Mouse (Mus musculus): ENCODE results near the gene Dus3l. TPM values are rescaled to one million over a fixed set of nuclear protein-coding genes. Genes with fewer than 3 reads are reported as not detected.

Dus3l gene
- polyA plus RNA-seq, 1 experiment = 55.6 TPM

- Histone ChIP-seq H3K4me3 (ENCODE audit: low read depth, low read length) (no peak overlapping the region), H3K27me3 (ENCODE audit: control insufficient read depth, insufficient read depth, low read length) (no peaks in the 10 kb centered on the region), H3K27ac (ENCODE audit: insufficient read depth, low read depth, low read length) (no peak overlapping the region), H3K4me1 (ENCODE audit: control insufficient read depth, insufficient read depth, insufficient read length, low read length) (peaks cover 10% of the 10 kb centered on the region), H3K36me3 (ENCODE audit: control insufficient read depth, insufficient read depth, low read length) (no peaks in the 10 kb centered on the region)
- WGBS = 25% methylated on average over 36 of the region's 36 CpGs
- TF ChIP-seq CTCF (IDR thresholded peaks at IDR 0.05; ENCODE audit: extremely low read depth, insufficient read length, insufficient replicate concordance, low read depth, low read length) = no peak
- no peak for TF ChIP-seq POLR2A (IDR thresholded peaks at IDR 0.05; ENCODE audit: low read depth, low read length)
Observed at GRCm38 (mm10) chr17:56754271-56755185, 10.0 kb upstream of the Dus3l start.

- Histone ChIP-seq H3K27me3 (ENCODE audit: control insufficient read depth, insufficient read depth, low read length) (no peaks in the 10 kb centered on the region), H3K36me3 (ENCODE audit: control insufficient read depth, insufficient read depth, low read length) (no peaks in the 10 kb centered on the region), H3K4me3 (ENCODE audit: low read depth, low read length) (peak overlapping the region; percentile 64), H3K27ac (ENCODE audit: insufficient read depth, low read depth, low read length) (no peak overlapping the region), H3K4me1 (ENCODE audit: control insufficient read depth, insufficient read depth, insufficient read length, low read length) (peaks cover 15% of the 10 kb centered on the region)
- TF ChIP-seq POLR2A (IDR thresholded peaks at IDR 0.05; ENCODE audit: low read depth, low read length) (no peak), CTCF (IDR thresholded peaks at IDR 0.05; ENCODE audit: extremely low read depth, insufficient read length, insufficient replicate concordance, low read depth, low read length) (peak; percentile 59; the same call in 1 of the 2 replicates)
- under 1% methylated on average over 51 of the region's 51 CpGs for WGBS
Observed at GRCm38 (mm10) chr17:56756703-56757399, 7.7 kb upstream of the Dus3l start.

GRCm38 (mm10) chr17:56757416-56758123, 7.0 kb upstream of the Dus3l start, which contains the start of gene Nrtn:
Nrtn (minus strand) TSS chr17:56757530.
- WGBS = under 1% methylated on average over 41 of the region's 48 CpGs
- H3K4me1 ChIP-seq (ENCODE audit: control insufficient read depth, insufficient read depth, insufficient read length, low read length) = peaks cover 16% of the 10 kb centered on the region
- H3K27ac ChIP-seq (ENCODE audit: insufficient read depth, low read depth, low read length) = 0 out of 2 replicates have a peak within 1 kb of the TSS, but pooled peaks have one; percentile 26
- H3K27me3 ChIP-seq (ENCODE audit: control insufficient read depth, insufficient read depth, low read length) = no peaks in the 10 kb centered on the region
- no peaks in the 10 kb centered on the region for H3K36me3 ChIP-seq (ENCODE audit: control insufficient read depth, insufficient read depth, low read length)
- peak within 1 kb of the TSS; percentile 64 for H3K4me3 ChIP-seq (ENCODE audit: low read depth, low read length)
- no peak for TF ChIP-seq CTCF (IDR thresholded peaks at IDR 0.05; ENCODE audit: extremely low read depth, insufficient read length, insufficient replicate concordance, low read depth, low read length)
- no peak for TF ChIP-seq POLR2A (IDR thresholded peaks at IDR 0.05; ENCODE audit: low read depth, low read length)

- 2% methylated on average over 12 of the region's 12 CpGs for WGBS
- H3K27me3 ChIP-seq (ENCODE audit: control insufficient read depth, insufficient read depth, low read length) = no peaks in the 10 kb centered on the region
- no peak overlapping the region for H3K27ac ChIP-seq (ENCODE audit: insufficient read depth, low read depth, low read length)
- no peak overlapping the region for H3K4me3 ChIP-seq (ENCODE audit: low read depth, low read length)
- peaks cover 20% of the 10 kb centered on the region for H3K4me1 ChIP-seq (ENCODE audit: control insufficient read depth, insufficient read depth, insufficient read length, low read length)
- no peak for TF ChIP-seq POLR2A (IDR thresholded peaks at IDR 0.05; ENCODE audit: low read depth, low read length)
- TF ChIP-seq CTCF (IDR thresholded peaks at IDR 0.05; ENCODE audit: extremely low read depth, insufficient read length, insufficient replicate concordance, low read depth, low read length) = peak; percentile 59; the same call in 1 of the 2 replicates
- no peaks in the 10 kb centered on the region for H3K36me3 ChIP-seq (ENCODE audit: control insufficient read depth, insufficient read depth, low read length)
Observed at GRCm38 (mm10) chr17:56758132-56758531, 6.4 kb upstream of the Dus3l start.

- TF ChIP-seq POLR2A (IDR thresholded peaks at IDR 0.05; ENCODE audit: low read depth, low read length) = no peak
- TF ChIP-seq CTCF (IDR thresholded peaks at IDR 0.05; ENCODE audit: extremely low read depth, insufficient read length, insufficient replicate concordance, low read depth, low read length) = no peak
- peaks cover 21% of the 10 kb centered on the region for H3K4me1 ChIP-seq (ENCODE audit: control insufficient read depth, insufficient read depth, insufficient read length, low read length)
- no peaks in the 10 kb centered on the region for H3K27me3 ChIP-seq (ENCODE audit: control insufficient read depth, insufficient read depth, low read length)
- H3K4me3 ChIP-seq (ENCODE audit: low read depth, low read length) = no peak overlapping the region
- no peaks in the 10 kb centered on the region for H3K36me3 ChIP-seq (ENCODE audit: control insufficient read depth, insufficient read depth, low read length)
- no peak overlapping the region for H3K27ac ChIP-seq (ENCODE audit: insufficient read depth, low read depth, low read length)
- WGBS = 71% methylated on average over 7 of the region's 7 CpGs
Observed at GRCm38 (mm10) chr17:56759261-56759660, 5.3 kb upstream of the Dus3l start.

GRCm38 (mm10) chr17:56761077-56761476, 3.5 kb upstream of the Dus3l start:
- WGBS = 62% methylated on average over 3 of the region's 3 CpGs
- Histone ChIP-seq H3K27ac (ENCODE audit: insufficient read depth, low read depth, low read length) (no peak overlapping the region), H3K27me3 (ENCODE audit: control insufficient read depth, insufficient read depth, low read length) (no peaks in the 10 kb centered on the region), H3K4me1 (ENCODE audit: control insufficient read depth, insufficient read depth, insufficient read length, low read length) (peaks cover 25% of the 10 kb centered on the region), H3K4me3 (ENCODE audit: low read depth, low read length) (no peak overlapping the region), H3K36me3 (ENCODE audit: control insufficient read depth, insufficient read depth, low read length) (no peaks in the 10 kb centered on the region)
- no peak for TF ChIP-seq POLR2A (IDR thresholded peaks at IDR 0.05; ENCODE audit: low read depth, low read length)
